Mouse (Mus musculus): ENCODE measurements around the gene Elmo1. TPM values are rescaled to one million over a fixed set of nuclear protein-coding genes. Genes with fewer than 3 reads are reported as not detected.

Gene Elmo1
- polyA plus RNA-seq, 1 experiment, result 52.5 TPM

DNA sequence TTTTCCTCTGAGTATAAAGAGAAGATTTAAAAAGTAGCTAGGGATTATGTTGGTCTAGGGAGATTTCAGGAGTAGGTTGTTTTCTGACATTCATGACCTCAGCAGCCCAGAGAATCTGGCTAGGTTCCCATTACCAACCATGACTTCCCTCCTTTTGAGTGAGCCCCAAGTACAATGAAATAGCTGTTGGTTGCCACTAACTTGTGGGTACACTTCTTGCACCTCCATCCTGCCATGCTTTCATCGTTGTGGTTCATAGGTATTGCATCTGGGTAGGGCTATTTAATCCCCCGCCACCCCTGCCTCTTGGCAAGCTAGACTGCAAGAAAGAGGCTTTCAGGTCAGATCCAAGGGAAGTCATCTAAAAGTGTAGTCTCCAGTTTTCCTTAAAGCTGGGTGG is 262.2 kb downstream of the Elmo1 start:
- 60% methylated on average over 2 of the region's 2 CpGs for WGBS
- no peaks in the 10 kb centered on the region for H3K4me1 ChIP-seq (replicated peaks; ENCODE audit: control insufficient read depth, insufficient read depth, low read length)
- TF ChIP-seq CTCF (IDR thresholded peaks at IDR 0.05; ENCODE audit: borderline replicate concordance, control insufficient read depth, extremely low read depth, insufficient read depth, low read length, poor library complexity) (no peak), POLR2A (IDR thresholded peaks at IDR 0.05; ENCODE audit: control insufficient read depth, extremely low read depth, insufficient read depth, low read length, poor library complexity) (no peak)

DNA sequence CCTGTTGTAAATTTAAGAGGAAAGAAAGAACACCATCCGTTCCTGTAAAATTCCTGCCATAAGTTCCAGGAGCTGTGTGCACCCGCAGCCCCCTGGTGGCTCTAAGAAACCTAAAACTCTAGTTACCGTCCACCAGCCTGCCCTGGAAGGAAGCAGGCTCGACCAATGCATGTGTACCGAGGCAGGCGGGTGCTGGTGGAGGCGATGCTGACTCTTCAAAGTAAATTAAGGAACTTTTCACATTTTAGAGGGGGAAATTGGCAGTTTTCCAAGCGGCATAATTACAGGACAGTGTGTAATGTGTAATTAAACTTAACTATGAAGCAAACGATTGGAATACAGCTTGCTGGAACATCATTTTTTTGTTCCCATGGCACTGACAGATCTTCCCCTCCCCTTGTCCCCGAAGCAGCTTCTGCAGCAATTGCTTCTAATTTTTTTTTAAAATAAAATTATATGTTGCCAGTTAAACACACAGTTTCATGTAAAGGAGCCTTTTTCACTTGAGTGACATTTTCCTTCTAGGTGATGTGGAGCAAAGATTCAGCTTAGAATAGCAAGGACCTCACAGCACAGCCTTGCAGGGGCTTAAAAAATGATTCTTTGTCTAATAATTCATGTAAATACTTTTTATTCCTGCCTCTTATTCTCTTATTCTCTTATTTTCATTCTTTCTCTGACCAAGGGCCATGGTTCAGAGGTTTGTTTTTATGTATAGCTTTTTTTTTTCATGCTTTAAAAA is 263.6 kb downstream of the Elmo1 start:
- TF ChIP-seq CTCF (IDR thresholded peaks at IDR 0.05; ENCODE audit: borderline replicate concordance, control insufficient read depth, extremely low read depth, insufficient read depth, low read length, poor library complexity) (no peak), POLR2A (IDR thresholded peaks at IDR 0.05; ENCODE audit: control insufficient read depth, extremely low read depth, insufficient read depth, low read length, poor library complexity) (no peak)
- Histone ChIP-seq H3K4me1 (replicated peaks; ENCODE audit: control insufficient read depth, insufficient read depth, low read length) (no peaks in the 10 kb centered on the region), H3K27me3 (ENCODE audit: control insufficient read depth, insufficient read depth, low read length) (no peaks in the 10 kb centered on the region), H3K36me3 (ENCODE audit: control insufficient read depth, insufficient read depth, low read length) (no peaks in the 10 kb centered on the region), H3K4me3 (ENCODE audit: control insufficient read depth, insufficient read depth, low read length) (no peak overlapping the region), H3K27ac (ENCODE audit: control insufficient read depth, insufficient read depth, low read length) (no peak overlapping the region)
- no peak for DNase-seq
- WGBS, result 89% methylated on average over 10 of the region's 10 CpGs

More for the DNA sequence above, 262.2 kb downstream of the Elmo1 start:
- H3K27ac ChIP-seq (ENCODE audit: control insufficient read depth, insufficient read depth, low read length), result no peak overlapping the region
- no peak overlapping the region for H3K4me3 ChIP-seq (ENCODE audit: control insufficient read depth, insufficient read depth, low read length)
- H3K27me3 ChIP-seq (ENCODE audit: control insufficient read depth, insufficient read depth, low read length), result no peaks in the 10 kb centered on the region
- no peaks in the 10 kb centered on the region for H3K36me3 ChIP-seq (ENCODE audit: control insufficient read depth, insufficient read depth, low read length)
- DNase-seq, result no peak

DNA sequence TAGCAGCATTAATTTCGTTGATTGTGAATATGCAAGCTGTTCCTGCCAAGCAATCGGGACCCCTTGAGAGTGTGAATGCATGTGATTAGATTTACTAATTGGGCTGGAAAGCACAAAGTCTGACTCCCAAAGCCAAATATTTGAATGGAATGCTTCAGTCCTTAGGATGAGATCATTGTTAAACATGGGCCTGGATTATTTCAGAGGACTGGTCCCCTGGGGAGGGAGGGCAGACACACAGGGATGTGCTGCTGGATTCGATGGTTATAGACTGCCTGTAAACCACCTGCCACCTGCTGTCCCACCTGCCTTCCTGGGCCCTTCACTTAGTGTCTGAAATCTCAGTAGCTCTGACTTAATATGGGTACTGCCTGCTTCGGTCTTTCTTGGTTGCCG is 264.2 kb downstream of the Elmo1 start:
- DNase-seq, result no peak
- Histone ChIP-seq H3K4me3 (ENCODE audit: control insufficient read depth, insufficient read depth, low read length) (no peak overlapping the region), H3K27ac (ENCODE audit: control insufficient read depth, insufficient read depth, low read length) (no peak overlapping the region), H3K27me3 (ENCODE audit: control insufficient read depth, insufficient read depth, low read length) (no peaks in the 10 kb centered on the region), H3K36me3 (ENCODE audit: control insufficient read depth, insufficient read depth, low read length) (no peaks in the 10 kb centered on the region), H3K4me1 (replicated peaks; ENCODE audit: control insufficient read depth, insufficient read depth, low read length) (no peaks in the 10 kb centered on the region)
- WGBS, result 95% methylated on average over 5 of the region's 5 CpGs
- TF ChIP-seq POLR2A (IDR thresholded peaks at IDR 0.05; ENCODE audit: control insufficient read depth, extremely low read depth, insufficient read depth, low read length, poor library complexity), result no peak
- no peak for TF ChIP-seq CTCF (IDR thresholded peaks at IDR 0.05; ENCODE audit: borderline replicate concordance, control insufficient read depth, extremely low read depth, insufficient read depth, low read length, poor library complexity)

DNA sequence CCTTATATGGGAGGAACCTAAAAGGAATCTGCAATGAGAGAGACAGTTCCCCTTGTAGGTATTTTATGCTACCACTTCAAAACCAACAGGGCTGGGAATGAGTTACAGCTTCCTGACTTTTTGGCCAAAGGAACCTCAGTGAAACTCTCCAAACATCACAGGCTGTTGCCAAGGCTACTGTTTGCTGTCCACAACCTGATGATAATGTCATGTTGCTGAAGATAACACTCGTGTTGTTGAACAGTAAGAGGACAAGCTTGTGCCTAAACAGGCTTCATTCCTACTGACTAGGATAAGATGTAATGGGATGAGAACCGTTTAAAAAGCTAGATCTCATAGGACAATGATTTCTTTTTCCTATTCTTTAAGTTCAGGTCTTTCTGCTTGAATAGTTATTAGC is 272.1 kb downstream of the Elmo1 start:
- Histone ChIP-seq H3K4me3 (ENCODE audit: control insufficient read depth, insufficient read depth, low read length) (no peak overlapping the region), H3K36me3 (ENCODE audit: control insufficient read depth, insufficient read depth, low read length) (peaks cover 3% of the 10 kb centered on the region; the same call in 1 of the 2 replicates), H3K4me1 (replicated peaks; ENCODE audit: control insufficient read depth, insufficient read depth, low read length) (no peaks in the 10 kb centered on the region), H3K27me3 (ENCODE audit: control insufficient read depth, insufficient read depth, low read length) (no peaks in the 10 kb centered on the region), H3K27ac (ENCODE audit: control insufficient read depth, insufficient read depth, low read length) (no peak overlapping the region)
- WGBS, result 92% methylated on average over 2 of the region's 2 CpGs
- TF ChIP-seq POLR2A (IDR thresholded peaks at IDR 0.05; ENCODE audit: control insufficient read depth, extremely low read depth, insufficient read depth, low read length, poor library complexity) (no peak), CTCF (IDR thresholded peaks at IDR 0.05; ENCODE audit: borderline replicate concordance, control insufficient read depth, extremely low read depth, insufficient read depth, low read length, poor library complexity) (no peak)
- no peak for DNase-seq

DNA sequence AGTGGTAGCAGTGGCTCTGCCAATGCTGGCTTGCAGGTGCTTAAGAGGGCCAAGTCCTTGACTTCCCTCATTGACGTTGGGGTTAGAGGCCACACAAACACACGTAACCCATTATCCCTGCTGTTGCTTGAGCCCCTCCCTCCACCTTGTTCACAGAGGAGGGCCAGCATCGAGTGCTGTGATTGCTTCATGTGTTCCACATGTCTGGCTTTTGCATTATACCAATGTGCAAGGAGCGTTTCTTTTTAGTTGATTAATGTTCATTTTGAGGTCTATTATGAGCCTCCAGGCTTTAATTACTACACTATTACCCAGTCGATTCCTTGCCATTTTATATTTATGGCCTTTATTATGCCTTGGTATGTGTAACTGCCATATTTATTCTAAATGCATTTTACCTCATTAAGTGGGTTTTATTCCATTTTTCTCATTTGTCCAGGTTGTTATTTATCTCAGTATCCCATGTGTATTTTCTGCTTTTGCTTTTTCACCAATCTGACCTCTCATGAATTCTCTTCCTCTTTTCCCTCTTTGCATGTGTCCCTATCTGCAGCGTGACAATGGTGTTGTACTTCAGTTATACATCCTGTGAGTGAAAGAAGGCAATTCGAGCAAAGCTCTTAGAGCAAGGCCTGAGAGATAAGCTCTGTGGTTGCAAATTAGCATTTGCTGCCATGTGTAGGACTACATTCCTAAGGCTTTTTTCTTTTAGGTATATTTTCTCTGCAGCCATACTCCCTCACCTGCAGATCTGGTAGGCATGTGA is 275.6 kb downstream of the Elmo1 start:
- no peak for DNase-seq
- 92% methylated on average over 7 of the region's 7 CpGs for WGBS
- Histone ChIP-seq H3K36me3 (ENCODE audit: control insufficient read depth, insufficient read depth, low read length) (no peaks in the 10 kb centered on the region), H3K4me1 (replicated peaks; ENCODE audit: control insufficient read depth, insufficient read depth, low read length) (no peaks in the 10 kb centered on the region), H3K27me3 (ENCODE audit: control insufficient read depth, insufficient read depth, low read length) (no peaks in the 10 kb centered on the region), H3K4me3 (ENCODE audit: control insufficient read depth, insufficient read depth, low read length) (no peak overlapping the region), H3K27ac (ENCODE audit: control insufficient read depth, insufficient read depth, low read length) (no peak overlapping the region)
- TF ChIP-seq POLR2A (IDR thresholded peaks at IDR 0.05; ENCODE audit: control insufficient read depth, extremely low read depth, insufficient read depth, low read length, poor library complexity) (no peak), CTCF (IDR thresholded peaks at IDR 0.05; ENCODE audit: borderline replicate concordance, control insufficient read depth, extremely low read depth, insufficient read depth, low read length, poor library complexity) (no peak)

DNA sequence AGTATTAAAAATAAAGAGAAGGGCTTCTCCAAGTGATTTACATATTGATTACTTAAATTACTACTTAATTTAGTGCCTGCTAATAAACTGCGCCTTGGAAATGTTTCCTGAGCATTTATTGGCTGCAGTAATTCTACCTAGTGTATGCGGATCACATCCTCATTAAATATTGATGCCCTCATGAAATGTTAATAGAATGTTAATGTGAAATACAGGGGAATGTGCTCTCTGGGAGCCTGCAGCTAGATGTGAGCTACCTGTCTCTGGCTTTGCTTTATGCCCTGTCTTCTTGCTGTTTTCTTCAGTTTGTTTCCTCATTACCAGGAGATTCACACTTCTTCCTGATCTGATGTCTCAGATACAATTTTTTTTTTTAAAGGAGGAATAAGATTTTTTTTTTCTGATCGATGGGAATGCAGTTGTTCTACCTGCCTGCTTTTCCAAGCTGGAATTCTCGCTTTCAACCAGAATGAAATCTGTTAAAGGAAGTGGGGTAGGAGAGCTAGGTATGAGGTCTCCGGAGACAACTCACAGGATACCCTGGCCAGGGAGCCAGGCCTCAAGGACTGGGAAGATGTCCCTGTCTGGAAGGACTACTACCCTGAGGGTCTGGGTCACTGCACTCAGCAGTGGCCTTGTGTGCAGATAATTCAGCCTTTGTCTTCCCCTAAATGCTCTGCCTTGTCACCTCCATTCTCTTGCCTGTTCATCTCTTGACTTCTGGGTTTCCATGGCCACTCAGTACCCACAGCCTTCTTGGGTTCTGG is 279.8 kb downstream of the Elmo1 start:
- no peak overlapping the region for H3K27ac ChIP-seq (ENCODE audit: control insufficient read depth, insufficient read depth, low read length)
- H3K36me3 ChIP-seq (ENCODE audit: control insufficient read depth, insufficient read depth, low read length), result no peaks in the 10 kb centered on the region
- 95% methylated on average over 5 of the region's 5 CpGs for WGBS
- H3K4me3 ChIP-seq (ENCODE audit: control insufficient read depth, insufficient read depth, low read length), result no peak overlapping the region
- DNase-seq, result no peak
- H3K27me3 ChIP-seq (ENCODE audit: control insufficient read depth, insufficient read depth, low read length), result no peaks in the 10 kb centered on the region
- no peaks in the 10 kb centered on the region for H3K4me1 ChIP-seq (replicated peaks; ENCODE audit: control insufficient read depth, insufficient read depth, low read length)
- TF ChIP-seq POLR2A (IDR thresholded peaks at IDR 0.05; ENCODE audit: control insufficient read depth, extremely low read depth, insufficient read depth, low read length, poor library complexity) (no peak), CTCF (IDR thresholded peaks at IDR 0.05; ENCODE audit: borderline replicate concordance, control insufficient read depth, extremely low read depth, insufficient read depth, low read length, poor library complexity) (no peak)

Data from thymus, adult 2 months (tissue).